Mouse (Mus musculus) C2C12 (cell line): Measurements from ENCODE around the gene Faim2. TPM values are rescaled to one million over a fixed set of nuclear protein-coding genes. Genes with fewer than 3 reads are reported as not detected.

ENCODE experiments used
- H3K27me3 ChIP-seq: one replicate; pipeline ENCODE4 v1.6.1; 2011; ENCODE audit not compliant: control insufficient read depth, insufficient read depth, insufficient read length
- H3K36me3 ChIP-seq: one replicate; pipeline ENCODE4 v1.6.1; 2011; ENCODE audit not compliant: control insufficient read depth, insufficient read depth
- H3K4me3 ChIP-seq: one replicate; pipeline ENCODE4 v1.5.1; 2011; ENCODE audit warnings: mild to moderate bottlenecking, control low read depth; ENCODE audit not compliant: poor library complexity, insufficient read depth, severe bottlenecking
- H3K79me2 ChIP-seq: one replicate; pipeline ENCODE4 v1.6.1; 2011; ENCODE audit not compliant: control insufficient read depth, insufficient read depth
- H3K79me3 ChIP-seq: one replicate; pipeline ENCODE4 v1.6.1; 2011; ENCODE audit warnings: low read depth, control low read depth
- H3ac ChIP-seq: one replicate; pipeline ENCODE3; 2011; ENCODE audit warnings: low read depth; ENCODE audit not compliant: control insufficient read depth, insufficient read length
- CEBPB ChIP-seq: IDR thresholded peaks from one replicate; pipeline ENCODE4 v1.6.1; 2011; ENCODE audit warnings: low read depth, mild to moderate bottlenecking, control low read depth, moderate library complexity
- CTCF ChIP-seq: IDR thresholded peaks from one replicate; pipeline ENCODE4 v1.5.1; 2011; ENCODE audit not compliant: control insufficient read depth, insufficient read depth, insufficient read length
- FOSL1 ChIP-seq: IDR thresholded peaks from one replicate; pipeline ENCODE4 v1.8.0; 2011; ENCODE audit warnings: mild to moderate bottlenecking, low read length; ENCODE audit not compliant: poor library complexity, insufficient read depth, severe bottlenecking
- MAX ChIP-seq: IDR thresholded peaks from one replicate; pipeline ENCODE4 v1.6.1; 2011; ENCODE audit warnings: mild to moderate bottlenecking, control low read depth
- MYOD1 ChIP-seq: IDR thresholded peaks from one replicate; pipeline ENCODE4 v1.6.1; 2011; ENCODE audit warnings: low read depth; ENCODE audit not compliant: control insufficient read depth, insufficient read length
- MYOG ChIP-seq: IDR thresholded peaks from one replicate; pipeline ENCODE4 v1.6.1; 2011; ENCODE audit not compliant: control insufficient read depth, insufficient read length; ENCODE audit errors: extremely low read depth
- USF1 ChIP-seq: IDR thresholded peaks from one replicate; pipeline ENCODE4 v1.6.1; 2011; ENCODE audit warnings: low read depth, mild to moderate bottlenecking, control low read depth, moderate library complexity
- polyA plus RNA-seq: library from polyadenylated mRNA; unstranded; fragments of >200 nt; fragmentation: generic; extraction: Trizol; gene quantifications from one replicate; pipeline ENCODE4 v1.2.1, GENCODE M21; 2012; ENCODE audit warnings: missing spikeins

Faim2 gene
- polyA plus RNA-seq, 1 experiment, result 0.68 TPM

GRCm38 (mm10) chr15:99553767-99554166, 25.8 kb upstream of the Faim2 start:
- TF ChIP-seq MYOD1 (peak; percentile 81), CEBPB (peak; percentile 1), USF1 (peak; percentile 84), CTCF (no peak), MAX (peak; percentile 97), FOSL1 (peak; percentile 94), MYOG (no peak)
- H3K36me3 ChIP-seq, result no peaks in the 10 kb centered on the region
- no peaks in the 10 kb centered on the region for H3K27me3 ChIP-seq
- no peaks in the 10 kb centered on the region for H3K79me2 ChIP-seq
- H3ac ChIP-seq, result no peak overlapping the region
- no peaks in the 10 kb centered on the region for H3K79me3 ChIP-seq
- H3K4me3 ChIP-seq, result no peak overlapping the region

DNA sequence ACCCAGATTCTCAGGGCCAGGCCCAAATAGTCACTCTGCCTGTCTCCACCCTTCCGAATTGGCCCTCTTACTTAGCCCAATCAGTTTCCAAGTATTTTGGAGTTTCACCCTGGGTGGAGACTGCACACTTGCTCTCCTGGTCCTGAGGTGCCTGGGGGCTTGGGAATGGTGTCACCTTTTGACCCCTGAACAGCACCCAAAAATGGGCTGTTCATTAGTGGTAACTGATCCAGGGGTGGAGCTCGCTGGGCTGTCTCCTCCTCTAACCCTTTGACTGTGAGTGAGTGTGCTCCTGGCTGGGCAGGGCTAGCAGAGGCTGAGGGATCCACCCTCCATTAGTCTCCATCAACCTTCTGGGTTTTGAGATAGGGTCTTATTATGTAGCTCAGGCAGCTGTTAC, 21.9 kb upstream of the Faim2 start:
- H3K79me3 ChIP-seq, result no peaks in the 10 kb centered on the region
- TF ChIP-seq USF1 (no peak), CTCF (no peak), CEBPB (no peak), MYOG (no peak), FOSL1 (no peak)
- no peak overlapping the region for H3ac ChIP-seq
- no peaks in the 10 kb centered on the region for H3K79me2 ChIP-seq
- H3K36me3 ChIP-seq, result no peaks in the 10 kb centered on the region
- no peak overlapping the region for H3K4me3 ChIP-seq
- no peaks in the 10 kb centered on the region for H3K27me3 ChIP-seq

DNA sequence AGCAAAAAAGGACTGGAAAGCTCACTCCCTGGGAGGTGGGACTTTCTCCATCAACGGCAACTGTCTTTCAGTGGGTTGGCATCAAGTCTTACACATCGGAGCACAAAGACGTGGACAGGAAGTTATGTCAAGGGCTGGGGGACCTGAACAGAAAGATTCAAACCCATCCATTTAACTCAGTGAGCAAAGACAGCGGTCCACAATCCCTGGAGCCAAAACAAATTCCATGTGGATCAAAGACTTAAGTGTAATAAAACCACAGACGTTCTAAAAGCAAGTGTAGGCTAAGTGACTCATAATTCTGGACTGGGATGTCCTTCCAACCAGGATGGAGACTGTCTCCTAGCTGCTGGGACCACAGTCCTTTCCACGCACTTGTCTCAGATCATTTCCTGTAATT, 19.8 kb upstream of the Faim2 start:
- H3K4me3 ChIP-seq, result no peak overlapping the region
- no peaks in the 10 kb centered on the region for H3K79me3 ChIP-seq
- TF ChIP-seq MYOG (no peak), MAX (peak; percentile 69), CTCF (no peak), MYOD1 (no peak), USF1 (no peak), CEBPB (no peak), FOSL1 (peak; percentile 73)
- H3K79me2 ChIP-seq, result no peaks in the 10 kb centered on the region
- no peak overlapping the region for H3ac ChIP-seq
- H3K36me3 ChIP-seq, result no peaks in the 10 kb centered on the region
- H3K27me3 ChIP-seq, result no peaks in the 10 kb centered on the region

DNA sequence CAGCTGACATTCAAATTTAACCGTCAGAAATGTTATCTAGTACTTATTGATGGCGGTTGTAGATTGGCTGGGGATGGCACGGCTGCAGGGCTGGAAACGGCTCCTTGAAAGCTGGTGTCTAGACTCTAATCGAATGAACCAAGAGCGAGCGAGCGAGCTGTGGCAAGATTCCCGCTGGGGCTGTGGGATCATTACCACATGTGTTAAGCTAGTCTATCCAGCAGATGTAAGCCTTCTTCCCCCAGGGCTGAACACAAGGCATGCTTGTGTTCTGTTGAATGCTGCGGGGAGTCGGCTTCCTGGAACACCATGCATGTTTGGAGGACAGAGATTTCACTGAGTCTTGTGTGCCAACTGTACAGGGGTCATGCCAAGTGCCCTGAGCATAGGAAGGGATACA, 18.6 kb upstream of the Faim2 start:
- no peaks in the 10 kb centered on the region for H3K36me3 ChIP-seq
- no peaks in the 10 kb centered on the region for H3K79me2 ChIP-seq
- H3K4me3 ChIP-seq, result no peak overlapping the region
- no peaks in the 10 kb centered on the region for H3K79me3 ChIP-seq
- TF ChIP-seq MAX, result no peak
- no peak for TF ChIP-seq CEBPB
- no peak for TF ChIP-seq MYOD1
- no peak for TF ChIP-seq CTCF
- TF ChIP-seq USF1, result no peak
- TF ChIP-seq FOSL1, result no peak
- TF ChIP-seq MYOG, result no peak
- H3ac ChIP-seq, result no peak overlapping the region
- no peaks in the 10 kb centered on the region for H3K27me3 ChIP-seq

GRCm38 (mm10) chr15:99544047-99544446, 16.1 kb upstream of the Faim2 start:
- Histone ChIP-seq H3K79me2 (no peaks in the 10 kb centered on the region), H3ac (no peak overlapping the region), H3K27me3 (no peaks in the 10 kb centered on the region), H3K36me3 (no peaks in the 10 kb centered on the region), H3K4me3 (no peak overlapping the region), H3K79me3 (no peaks in the 10 kb centered on the region)
- TF ChIP-seq MYOD1, result no peak
- no peak for TF ChIP-seq USF1
- TF ChIP-seq MYOG, result no peak
- TF ChIP-seq MAX, result no peak
- TF ChIP-seq CTCF, result no peak

DNA sequence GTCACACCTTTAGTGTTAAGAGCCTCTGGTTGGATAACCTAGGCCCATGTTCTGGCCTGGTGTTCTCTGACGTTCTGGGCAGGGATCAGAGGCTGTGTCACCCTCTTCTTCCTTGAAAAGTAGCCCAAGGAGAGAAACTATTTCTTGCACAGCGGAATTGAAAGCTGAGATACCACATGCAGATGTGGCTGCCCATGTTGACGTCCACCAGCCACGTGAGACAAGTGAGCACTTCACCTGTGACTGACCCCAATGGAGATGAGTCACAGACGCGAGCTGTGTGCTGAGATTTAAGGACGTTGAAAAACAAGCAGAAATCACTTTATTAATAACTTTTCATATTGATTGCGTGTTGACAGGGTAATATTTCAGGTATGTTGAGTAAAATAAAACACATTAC, 11.9 kb upstream of the Faim2 start:
- no peak overlapping the region for H3K4me3 ChIP-seq
- H3ac ChIP-seq, result no peak overlapping the region
- H3K79me2 ChIP-seq, result no peaks in the 10 kb centered on the region
- no peaks in the 10 kb centered on the region for H3K79me3 ChIP-seq
- no peaks in the 10 kb centered on the region for H3K36me3 ChIP-seq
- TF ChIP-seq MYOG (no peak), FOSL1 (no peak), MYOD1 (no peak), USF1 (no peak), CEBPB (no peak), MAX (no peak), CTCF (no peak)
- H3K27me3 ChIP-seq, result no peaks in the 10 kb centered on the region
